Mouse (Mus musculus) lung, postnatal 10 days (tissue): ENCODE results near the gene Usp54.
"Not testable (repeated sequence)": the region's sequence is repeated elsewhere in the genome, so short reads cannot be mapped to it uniquely, and the experiment has no call there.

Source experiments
- DNase-seq: peaks from one replicate; pipeline ENCODE4 v3.0.0; 2021

Usp54 gene

GRCm38 (mm10) chr14:20654690-20655421 is 14.0 kb upstream of the Usp54 start:
- DNase-seq, result no peak

GRCm38 (mm10) chr14:20651722-20652256 is 10.9 kb upstream of the Usp54 start:
- DNase-seq, result no peak

- DNase-seq, result peak; percentile 62
These were observed 10.1 kb upstream of the Usp54 start for GRCm38 (mm10) chr14:20651000-20651399.

- no peak for DNase-seq
These were observed 5.5 kb upstream of the Usp54 start for GRCm38 (mm10) chr14:20646381-20646780.

GRCm38 (mm10) chr14:20645547-20645946 is 4.7 kb upstream of the Usp54 start:
- no peak for DNase-seq

- DNase-seq, result no peak
These were observed 594 bp upstream of the Usp54 start for GRCm38 (mm10) chr14:20641438-20641875.

- no peak for DNase-seq
These were observed 794 bp downstream of the Usp54 start for GRCm38 (mm10) chr14:20639918-20640619.

- DNase-seq, result no peak
These were observed 2.2 kb downstream of the Usp54 start for GRCm38 (mm10) chr14:20638702-20639101.

- DNase-seq, result no peak
These were observed 2.9 kb downstream of the Usp54 start for GRCm38 (mm10) chr14:20637818-20638574.

GRCm38 (mm10) chr14:20636968-20637367 is 3.9 kb downstream of the Usp54 start:
- not testable (repeated sequence) for DNase-seq

GRCm38 (mm10) chr14:20635546-20635945 is 5.3 kb downstream of the Usp54 start:
- no peak for DNase-seq

GRCm38 (mm10) chr14:20631253-20631652 is 9.6 kb downstream of the Usp54 start:
- DNase-seq, result peak; percentile 31

- DNase-seq, result no peak
These were observed 13.9 kb downstream of the Usp54 start for GRCm38 (mm10) chr14:20626971-20627370.

GRCm38 (mm10) chr14:20626447-20626846 is 14.4 kb downstream of the Usp54 start:
- no peak for DNase-seq

- DNase-seq, result no peak
These were observed 18.0 kb downstream of the Usp54 start for GRCm38 (mm10) chr14:20622907-20623306.

- DNase-seq, result no peak
These were observed 18.5 kb downstream of the Usp54 start for GRCm38 (mm10) chr14:20622412-20622811.

- DNase-seq, result no peak
These were observed 19.0 kb downstream of the Usp54 start for GRCm38 (mm10) chr14:20621903-20622302.

- DNase-seq, result no peak
These were observed 21.7 kb downstream of the Usp54 start for GRCm38 (mm10) chr14:20619131-20619530.

GRCm38 (mm10) chr14:20618211-20618610 is 22.7 kb downstream of the Usp54 start:
- DNase-seq, result peak; percentile 42

GRCm38 (mm10) chr14:20616421-20616820 is 24.4 kb downstream of the Usp54 start:
- DNase-seq, result peak; percentile 38

- DNase-seq, result no peak
These were observed 25.8 kb downstream of the Usp54 start for GRCm38 (mm10) chr14:20615075-20615474.

GRCm38 (mm10) chr14:20612820-20613219 is 28.0 kb downstream of the Usp54 start:
- DNase-seq, result no peak

GRCm38 (mm10) chr14:20610146-20610545 is 30.7 kb downstream of the Usp54 start:
- DNase-seq, result peak; percentile 71
